Mouse (Mus musculus): ENCODE results near the gene Hivep2. TPM values are rescaled to one million over a fixed set of nuclear protein-coding genes. Genes with fewer than 3 reads are reported as not detected.

Gene Hivep2
- polyA plus RNA-seq, 1 experiment from 2014 or later, result 6.5 TPM

DNA sequence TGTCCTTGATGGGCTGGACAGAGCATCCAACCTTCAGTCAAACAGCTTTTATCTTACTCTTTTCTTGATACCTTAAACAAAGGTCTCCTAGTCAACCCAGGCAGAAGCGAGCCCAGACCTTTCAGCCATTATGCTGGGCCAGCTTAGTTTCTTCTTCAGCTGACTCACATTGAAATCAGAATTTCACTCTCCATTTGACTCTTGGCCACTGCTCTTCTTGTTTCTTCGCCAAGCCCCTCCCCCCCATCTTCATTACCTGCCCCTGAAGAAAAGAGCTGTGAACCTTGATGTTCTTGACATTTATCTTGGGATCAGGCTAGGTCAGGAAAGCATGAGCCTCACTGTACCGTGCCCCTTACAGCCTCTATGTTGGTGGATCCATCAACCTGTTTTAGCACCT lies 135.0 kb downstream of the Hivep2 start:
- Histone ChIP-seq H3K4me2 (replicated peaks) (no peak overlapping the region), H3K27me3 (no peaks in the 10 kb centered on the region), H3K9ac (no peak overlapping the region), H3K27ac (no peak overlapping the region), H3K9me3 (no peaks in the 10 kb centered on the region), H3K4me3 (no peak overlapping the region), H3K4me1 (no peaks in the 10 kb centered on the region), H3K36me3 (no peaks in the 10 kb centered on the region)
- ATAC-seq (ENCODE audit: low FRiP score, low read depth), result no peak
- 85% methylated on average over 3 of the region's 3 CpGs for WGBS

DNA sequence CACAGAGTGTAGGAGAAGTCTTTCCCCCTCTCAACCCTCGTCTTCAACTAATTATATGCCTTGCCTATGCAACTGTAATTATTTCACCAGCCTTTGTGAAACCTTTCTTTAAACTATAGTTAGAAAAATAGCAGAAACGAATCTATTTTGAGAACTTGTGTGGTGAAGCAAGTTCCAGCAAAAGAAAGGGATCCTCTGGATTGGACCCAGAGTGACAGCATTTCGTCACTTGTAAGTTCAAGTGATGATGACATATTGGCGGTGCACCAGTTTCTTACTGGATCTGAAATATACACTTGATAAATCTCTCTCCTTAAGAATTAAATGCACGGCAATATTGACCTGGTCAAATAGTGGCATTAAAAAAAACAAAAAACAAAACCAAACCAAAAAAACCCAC lies 136.1 kb downstream of the Hivep2 start:
- WGBS, result 81% methylated on average over 5 of the region's 5 CpGs
- Histone ChIP-seq H3K4me3 (no peak overlapping the region), H3K36me3 (no peaks in the 10 kb centered on the region), H3K4me1 (no peaks in the 10 kb centered on the region), H3K27me3 (no peaks in the 10 kb centered on the region), H3K27ac (no peak overlapping the region), H3K9ac (no peak overlapping the region), H3K4me2 (replicated peaks) (no peak overlapping the region), H3K9me3 (no peaks in the 10 kb centered on the region)
- no peak for ATAC-seq (ENCODE audit: low FRiP score, low read depth)

DNA sequence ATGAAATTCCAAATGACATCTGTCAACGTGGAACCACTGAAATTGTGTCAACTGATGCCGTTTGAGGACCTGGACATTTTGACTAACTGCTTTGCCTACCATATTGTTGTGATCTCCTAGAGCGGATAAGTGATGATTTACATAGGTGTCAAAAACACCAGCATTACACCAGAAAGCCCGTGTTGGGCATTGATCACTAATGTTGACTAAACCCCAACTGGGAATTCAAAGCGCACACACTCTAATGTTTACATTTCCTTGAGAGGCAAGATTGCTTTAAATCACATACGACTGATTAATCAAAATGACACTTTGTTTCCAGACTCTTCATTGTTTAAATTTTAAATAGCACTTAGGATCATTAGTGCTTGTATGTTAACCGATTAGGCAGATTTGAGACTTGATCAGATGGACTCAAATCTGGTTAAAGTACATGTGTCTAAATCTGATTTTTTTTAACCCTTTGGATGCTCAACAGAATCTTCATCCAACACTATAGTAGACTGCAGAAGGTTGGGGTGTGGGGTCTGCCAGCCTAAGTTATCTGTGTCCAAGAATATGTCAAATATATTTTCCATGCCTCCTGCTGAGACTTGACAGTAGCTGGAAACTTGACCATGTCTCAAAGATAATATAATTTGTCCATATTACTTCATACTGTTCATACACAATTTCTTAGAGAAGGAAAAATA lies 142.3 kb downstream of the Hivep2 start:
- Histone ChIP-seq H3K4me2 (replicated peaks) (no peak overlapping the region), H3K4me3 (no peak overlapping the region), H3K9ac (no peak overlapping the region), H3K9me3 (no peaks in the 10 kb centered on the region), H3K27me3 (no peaks in the 10 kb centered on the region), H3K4me1 (no peaks in the 10 kb centered on the region), H3K36me3 (no peaks in the 10 kb centered on the region), H3K27ac (no peak overlapping the region)
- ATAC-seq (ENCODE audit: low FRiP score, low read depth), result no peak
- 82% methylated on average over 7 of the region's 7 CpGs for WGBS

DNA sequence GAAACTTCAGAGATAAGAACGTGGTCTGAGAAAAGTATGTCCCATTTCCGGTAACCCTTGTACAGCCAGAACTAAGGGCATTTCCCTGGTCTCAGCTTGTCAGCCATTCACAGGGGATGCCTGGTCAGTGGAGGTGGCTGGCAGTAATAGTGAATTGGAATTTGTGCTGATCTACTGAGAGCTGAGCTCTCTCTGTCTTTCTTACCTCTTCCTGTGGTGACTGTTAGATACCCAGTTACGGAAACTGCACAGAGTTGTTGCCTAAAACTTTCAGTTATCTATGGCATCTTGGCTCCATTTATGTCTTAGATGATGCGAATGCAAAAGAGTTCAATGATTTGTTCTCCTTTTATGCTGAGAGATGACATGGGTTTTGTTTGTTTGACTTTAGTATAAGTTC lies 150.0 kb downstream of the Hivep2 start:
- no peak overlapping the region for H3K4me2 ChIP-seq (replicated peaks)
- H3K4me3 ChIP-seq, result no peak overlapping the region
- ATAC-seq (ENCODE audit: low FRiP score, low read depth), result no peak

DNA sequence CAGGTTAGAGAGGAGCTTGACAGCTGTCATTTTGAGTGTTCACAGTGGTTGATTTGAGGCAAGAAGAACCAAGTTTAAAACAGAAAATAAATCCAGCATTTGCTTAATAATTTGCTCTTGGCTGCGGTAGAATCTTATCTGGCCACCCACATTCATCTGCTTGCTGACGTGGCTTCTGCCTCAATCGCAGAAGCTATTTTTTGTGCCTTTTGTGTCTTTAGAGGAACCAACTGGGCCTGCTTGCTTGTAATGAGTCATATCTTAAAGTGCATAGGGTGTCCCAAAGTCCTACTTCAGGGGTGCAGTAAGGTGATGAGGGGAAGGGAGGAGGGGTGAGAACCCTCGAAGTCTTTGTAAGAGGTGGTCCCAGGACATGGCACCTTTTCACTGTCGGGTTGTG lies 151.1 kb downstream of the Hivep2 start:
- 90% methylated on average over 5 of the region's 5 CpGs for WGBS

More for the DNA sequence above, 150.0 kb downstream of the Hivep2 start:
- H3K9ac ChIP-seq, result no peak overlapping the region
- peaks cover 3% of the 10 kb centered on the region; the same call in 1 of the 2 replicates for H3K4me1 ChIP-seq
- H3K9me3 ChIP-seq, result no peaks in the 10 kb centered on the region
- no peak overlapping the region for H3K27ac ChIP-seq
- WGBS, result 80% methylated on average over 4 of the region's 4 CpGs
- H3K27me3 ChIP-seq, result peaks cover 5% of the 10 kb centered on the region; the same call in 1 of the 2 replicates
- H3K36me3 ChIP-seq, result no peaks in the 10 kb centered on the region

DNA sequence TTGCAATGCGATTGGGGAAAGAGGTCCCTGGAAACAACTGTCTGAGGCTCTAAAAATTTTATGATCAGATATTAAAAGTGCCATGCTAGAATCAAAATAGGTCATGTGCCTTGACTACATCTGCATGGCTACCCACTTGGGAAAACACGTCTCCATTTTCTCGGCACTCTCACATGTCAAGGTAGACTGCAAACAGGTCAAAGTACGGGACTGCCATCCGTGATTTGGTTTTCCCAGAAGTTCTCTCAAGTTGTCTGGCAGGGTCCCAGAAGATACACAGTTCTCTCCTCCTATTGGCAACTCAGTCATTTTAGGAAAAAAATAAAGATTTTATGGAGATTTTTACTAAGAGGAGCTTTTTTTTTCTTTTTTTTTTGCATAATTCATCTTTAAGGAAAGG lies 153.3 kb downstream of the Hivep2 start:
- H3K27me3 ChIP-seq, result peaks cover 5% of the 10 kb centered on the region; the same call in 1 of the 2 replicates
- no peaks in the 10 kb centered on the region for H3K9me3 ChIP-seq
- H3K4me1 ChIP-seq, result peaks cover 3% of the 10 kb centered on the region; the same call in 1 of the 2 replicates
- H3K4me3 ChIP-seq, result no peak overlapping the region
- H3K4me2 ChIP-seq (replicated peaks), result no peak overlapping the region
- no peak overlapping the region for H3K27ac ChIP-seq
- H3K9ac ChIP-seq, result no peak overlapping the region
- 0 out of 2 replicates have a peak, but pooled peaks have one; percentile 11 for ATAC-seq (ENCODE audit: low FRiP score, low read depth)
- no peaks in the 10 kb centered on the region for H3K36me3 ChIP-seq
- 51% methylated on average over 5 of the region's 5 CpGs for WGBS

More for the DNA sequence above, 151.1 kb downstream of the Hivep2 start:
- ATAC-seq (ENCODE audit: low FRiP score, low read depth), result no peak
- Histone ChIP-seq H3K27ac (no peak overlapping the region), H3K4me3 (no peak overlapping the region), H3K27me3 (peaks cover 5% of the 10 kb centered on the region; the same call in 1 of the 2 replicates), H3K4me1 (peaks cover 3% of the 10 kb centered on the region; the same call in 1 of the 2 replicates), H3K4me2 (replicated peaks) (no peak overlapping the region), H3K9ac (no peak overlapping the region), H3K9me3 (no peaks in the 10 kb centered on the region), H3K36me3 (no peaks in the 10 kb centered on the region)

DNA sequence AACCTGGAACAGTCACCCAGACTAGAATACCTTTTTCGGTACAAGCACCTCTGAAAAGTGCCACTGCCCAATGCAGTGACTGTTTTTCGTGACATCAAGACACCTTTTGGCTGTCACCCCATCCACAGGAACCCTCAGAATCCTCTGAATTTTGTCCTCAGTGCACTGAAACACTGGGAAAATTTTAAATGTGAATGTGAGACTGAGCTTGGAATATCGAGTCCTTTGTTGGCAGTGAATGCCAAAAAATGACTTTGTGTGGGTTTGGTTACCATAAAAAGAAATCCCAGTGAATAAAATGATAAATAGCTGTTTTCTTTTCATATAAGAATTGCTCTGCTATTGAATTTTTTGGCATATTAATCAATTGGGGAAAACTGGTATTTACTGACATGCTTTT lies 154.6 kb downstream of the Hivep2 start:
- H3K9ac ChIP-seq, result no peak overlapping the region
- H3K4me3 ChIP-seq, result no peak overlapping the region
- peaks cover 5% of the 10 kb centered on the region; the same call in 1 of the 2 replicates for H3K27me3 ChIP-seq
- peaks cover 3% of the 10 kb centered on the region; the same call in 1 of the 2 replicates for H3K4me1 ChIP-seq
- H3K9me3 ChIP-seq, result no peaks in the 10 kb centered on the region
- no peak for ATAC-seq (ENCODE audit: low FRiP score, low read depth)
- H3K4me2 ChIP-seq (replicated peaks), result no peak overlapping the region
- WGBS, result 89% methylated on average over 3 of the region's 3 CpGs
- no peaks in the 10 kb centered on the region for H3K36me3 ChIP-seq
- no peak overlapping the region for H3K27ac ChIP-seq

DNA sequence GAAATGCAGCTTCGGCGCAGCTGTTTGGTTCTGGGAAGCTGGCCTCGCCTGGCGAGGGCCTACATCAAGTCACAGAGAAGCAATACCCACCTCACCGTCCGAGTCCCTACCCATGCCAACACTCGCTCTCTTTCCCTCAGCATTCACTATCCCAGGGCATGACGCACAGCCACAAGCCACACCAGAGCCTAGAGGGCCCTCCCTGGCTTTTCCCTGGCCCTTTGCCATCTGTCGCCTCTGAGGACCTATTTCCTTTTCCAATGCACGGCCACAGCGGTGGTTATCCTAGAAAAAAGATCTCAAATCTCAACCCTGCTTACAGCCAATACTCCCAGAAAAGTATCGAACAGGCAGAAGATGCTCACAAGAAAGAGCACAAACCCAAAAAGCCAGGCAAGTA lies 162.0 kb downstream of the Hivep2 start:
- Histone ChIP-seq H3K4me3 (no peak overlapping the region), H3K4me2 (replicated peaks) (no peak overlapping the region), H3K4me1 (no peaks in the 10 kb centered on the region), H3K27me3 (peaks cover 2% of the 10 kb centered on the region; the same call in 1 of the 2 replicates), H3K36me3 (peaks cover 38% of the 10 kb centered on the region), H3K9me3 (no peaks in the 10 kb centered on the region), H3K9ac (no peak overlapping the region), H3K27ac (no peak overlapping the region)
- ATAC-seq (ENCODE audit: low FRiP score, low read depth), result no peak
- WGBS, result 88% methylated on average over 12 of the region's 12 CpGs

DNA sequence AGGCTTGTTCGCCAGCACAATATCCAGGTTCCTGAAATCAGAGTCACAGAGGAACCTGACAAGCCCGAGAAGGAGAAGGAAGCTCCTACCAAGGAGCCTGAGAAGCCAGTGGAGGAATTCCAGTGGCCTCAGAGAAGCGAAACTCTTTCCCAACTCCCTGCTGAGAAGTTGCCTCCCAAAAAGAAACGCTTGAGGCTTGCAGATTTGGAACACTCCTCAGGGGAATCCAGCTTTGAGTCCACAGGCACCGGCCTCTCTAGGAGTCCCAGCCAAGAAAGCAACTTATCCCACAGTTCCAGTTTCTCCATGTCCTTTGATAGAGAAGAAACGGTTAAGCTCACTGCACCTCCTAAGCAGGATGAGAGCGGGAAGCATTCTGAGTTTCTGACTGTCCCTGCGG lies 164.4 kb downstream of the Hivep2 start:
- peaks cover 2% of the 10 kb centered on the region; the same call in 1 of the 2 replicates for H3K27me3 ChIP-seq
- no peaks in the 10 kb centered on the region for H3K4me1 ChIP-seq
- H3K9me3 ChIP-seq, result no peaks in the 10 kb centered on the region
- no peak overlapping the region for H3K4me3 ChIP-seq
- peaks cover 38% of the 10 kb centered on the region for H3K36me3 ChIP-seq
- no peak overlapping the region for H3K27ac ChIP-seq
- no peak overlapping the region for H3K4me2 ChIP-seq (replicated peaks)
- no peak for ATAC-seq (ENCODE audit: low FRiP score, low read depth)
- 81% methylated on average over 8 of the region's 8 CpGs for WGBS
- H3K9ac ChIP-seq, result no peak overlapping the region

DNA sequence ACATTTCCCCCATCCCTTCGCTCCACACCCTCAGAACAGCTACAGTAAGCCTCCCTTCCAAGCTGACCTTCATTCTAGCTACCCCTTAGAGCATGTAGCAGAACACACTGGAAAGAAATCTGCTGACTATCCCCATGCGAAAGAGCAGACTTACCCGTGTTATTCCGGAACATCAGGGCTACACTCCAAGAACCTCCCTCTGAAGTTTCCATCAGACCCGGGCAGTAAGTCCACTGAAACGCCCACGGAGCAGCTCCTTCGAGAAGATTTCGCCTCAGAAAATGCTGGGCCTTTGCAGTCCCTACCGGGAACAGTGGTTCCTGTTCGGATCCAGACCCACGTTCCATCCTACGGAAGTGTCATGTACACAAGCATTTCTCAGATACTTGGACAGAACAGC lies 165.4 kb downstream of the Hivep2 start:
- Histone ChIP-seq H3K4me3 (no peak overlapping the region), H3K4me2 (replicated peaks) (no peak overlapping the region), H3K36me3 (peaks cover 38% of the 10 kb centered on the region), H3K9me3 (no peaks in the 10 kb centered on the region), H3K4me1 (no peaks in the 10 kb centered on the region), H3K27me3 (peaks cover 2% of the 10 kb centered on the region; the same call in 1 of the 2 replicates), H3K27ac (no peak overlapping the region), H3K9ac (no peak overlapping the region)
- no peak for ATAC-seq (ENCODE audit: low FRiP score, low read depth)
- WGBS, result 95% methylated on average over 13 of the region's 13 CpGs

DNA sequence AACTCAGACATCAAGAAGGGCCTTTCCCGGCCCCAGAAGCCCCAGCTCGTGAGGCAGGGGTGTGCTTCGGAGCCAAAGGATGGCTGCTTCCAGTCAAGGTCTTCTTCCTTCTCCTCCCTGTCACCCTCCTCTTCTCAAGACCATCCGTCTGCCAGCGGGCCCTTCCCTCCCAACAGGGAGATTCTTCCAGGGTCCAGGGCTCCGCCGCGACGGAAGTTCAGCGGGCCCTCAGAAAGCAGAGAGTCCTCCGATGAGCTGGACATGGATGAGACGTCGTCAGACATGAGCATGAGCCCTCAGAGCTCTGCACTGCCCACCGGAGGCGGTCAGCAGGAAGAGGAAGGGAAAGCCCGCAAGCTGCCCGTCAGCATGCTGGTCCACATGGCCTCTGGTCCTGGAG lies 166.2 kb downstream of the Hivep2 start:
- Histone ChIP-seq H3K27ac (no peak overlapping the region), H3K4me1 (no peaks in the 10 kb centered on the region), H3K9me3 (no peaks in the 10 kb centered on the region), H3K9ac (no peak overlapping the region), H3K4me3 (no peak overlapping the region), H3K36me3 (peaks cover 38% of the 10 kb centered on the region), H3K4me2 (replicated peaks) (no peak overlapping the region), H3K27me3 (peaks cover 2% of the 10 kb centered on the region; the same call in 1 of the 2 replicates)
- no peak for ATAC-seq (ENCODE audit: low FRiP score, low read depth)
- WGBS, result 88% methylated on average over 17 of the region's 17 CpGs

DNA sequence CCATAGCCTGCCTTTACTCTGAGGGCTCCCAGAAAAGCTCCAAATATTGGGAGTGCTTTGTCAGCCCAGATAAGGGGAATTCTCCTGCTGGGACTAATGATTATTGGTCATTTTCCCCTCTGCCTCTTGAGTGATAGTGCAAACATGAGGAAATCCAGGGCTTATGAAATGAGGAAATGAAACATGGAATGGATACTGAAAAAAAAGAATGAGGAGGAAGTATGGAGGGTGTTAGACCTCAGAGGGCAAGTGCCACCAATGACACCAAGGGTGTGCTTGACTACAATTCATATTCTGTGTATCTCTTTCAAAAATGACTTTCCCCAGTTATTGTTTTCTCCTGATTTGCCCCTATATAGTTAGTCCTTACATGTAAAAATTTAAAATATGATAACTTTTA lies 167.1 kb downstream of the Hivep2 start:
- no peaks in the 10 kb centered on the region for H3K4me1 ChIP-seq
- no peak overlapping the region for H3K4me3 ChIP-seq
- no peak overlapping the region for H3K4me2 ChIP-seq (replicated peaks)
- H3K27me3 ChIP-seq, result peaks cover 2% of the 10 kb centered on the region; the same call in 1 of the 2 replicates
- no peak overlapping the region for H3K9ac ChIP-seq
- H3K27ac ChIP-seq, result no peak overlapping the region
- no peaks in the 10 kb centered on the region for H3K9me3 ChIP-seq
- peaks cover 35% of the 10 kb centered on the region for H3K36me3 ChIP-seq
- ATAC-seq (ENCODE audit: low FRiP score, low read depth), result no peak

DNA sequence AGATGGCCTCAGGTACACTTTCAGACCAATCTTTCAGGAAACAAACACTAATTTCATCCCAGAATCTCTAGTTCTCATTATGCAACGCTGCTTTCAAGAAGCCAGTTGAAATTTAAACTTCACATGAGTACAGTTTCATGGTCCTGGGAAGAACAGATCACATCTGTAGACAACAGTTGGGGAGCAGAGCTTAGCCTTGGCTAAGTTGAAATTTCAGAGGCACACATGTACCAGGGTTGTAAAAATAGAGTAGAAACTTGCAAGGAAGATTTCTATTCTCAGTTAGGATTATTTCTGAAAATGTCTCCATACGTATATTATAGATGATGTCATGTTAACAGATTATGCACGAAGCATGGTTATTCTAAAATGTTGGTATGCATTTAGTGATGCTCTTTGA lies 172.8 kb downstream of the Hivep2 start:
- no peak for ATAC-seq (ENCODE audit: low FRiP score, low read depth)
- WGBS, result 86% methylated on average over 3 of the region's 3 CpGs
- no peaks in the 10 kb centered on the region for H3K9me3 ChIP-seq
- no peaks in the 10 kb centered on the region for H3K27me3 ChIP-seq
- no peak overlapping the region for H3K9ac ChIP-seq
- H3K4me3 ChIP-seq, result no peak overlapping the region
- no peak overlapping the region for H3K27ac ChIP-seq
- H3K4me1 ChIP-seq, result no peaks in the 10 kb centered on the region
- peaks cover 7% of the 10 kb centered on the region; the same call in 1 of the 2 replicates for H3K36me3 ChIP-seq
- no peak overlapping the region for H3K4me2 ChIP-seq (replicated peaks)

Data from limb, embryonic 13.5 days (tissue).